Comparison of ENCODE assay signal across 14 mouse cellular contexts in the genomic region with DNA sequence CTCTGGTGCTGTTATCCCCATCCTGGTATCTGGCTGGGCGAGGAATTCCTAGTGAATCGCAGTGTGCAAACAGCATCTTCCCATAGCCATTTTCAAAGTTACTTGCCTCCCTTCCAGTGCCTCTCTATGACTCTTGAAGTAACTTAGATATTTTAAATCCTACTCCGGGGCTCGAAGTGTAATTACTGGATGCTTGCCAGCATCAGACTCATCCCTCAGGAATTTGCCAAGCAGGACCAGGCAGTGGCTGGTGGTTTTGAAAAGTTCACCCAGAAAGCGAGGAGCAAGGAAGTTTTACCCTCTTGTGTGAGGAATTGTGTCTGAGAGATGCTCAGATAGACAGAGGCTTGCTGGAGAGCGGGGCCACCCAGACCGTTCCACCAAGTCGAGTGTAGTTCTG. TPM values are rescaled to one million over a fixed set of nuclear protein-coding genes. Genes with fewer than 3 reads are reported as not detected.
DNase-seq lines count a peak whose midpoint lies in the region; ATAC-seq and TF ChIP-seq lines count a peak whose summit lies in the region.
"Had no signal": no experiment of that assay in that cellular context is flagged by ENCODE, and none has a peak within 500 bp of the region (broad histone marks: within the 10 kb centered on the region; RNA-seq: fewer than 3 reads in every experiment).

No protein-coding gene starts in this region.

- H3K27ac ChIP-seq in hindbrain, embryonic 14.5 days, result no peak overlapping the region
- no peak overlapping the region for H3K27ac ChIP-seq in midbrain, embryonic 14.5 days (replicated peaks; ENCODE audit: low read depth, low read length)
- H3K27ac ChIP-seq: forebrain, embryonic 15.5 days; hindbrain, embryonic 15.5 days had no signal

- no peak overlapping the region for H3K9ac ChIP-seq in hindbrain, embryonic 14.5 days
- no peak overlapping the region for H3K9ac ChIP-seq in midbrain, embryonic 14.5 days (replicated peaks; ENCODE audit: low read length)
- H3K9ac ChIP-seq: forebrain, embryonic 15.5 days; hindbrain, embryonic 15.5 days had no signal

- 37% methylated on average over 8 of the region's 8 CpGs for WGBS in lung, adult 2 months
- 74% methylated on average over 8 of the region's 8 CpGs for WGBS in hindbrain, embryonic 14.5 days
- 81% methylated on average over 8 of the region's 8 CpGs for WGBS in midbrain, embryonic 14.5 days

- TF ChIP-seq CTCF in lung, adult 2 months (IDR thresholded peaks at IDR 0.05; ENCODE audit: insufficient read depth, low read length), result no peak

- ATAC-seq in hindbrain, embryonic 14.5 days (ENCODE audit: low FRiP score), result no peak
- no peak for ATAC-seq in midbrain, embryonic 14.5 days (ENCODE audit: low FRiP score, low TSS enrichment)
- ATAC-seq: activated CD4-positive, CD25-positive, alpha-beta regulatory T cell, adult 4 months; forebrain, embryonic 15.5 days had no signal

- H3K27me3 ChIP-seq in hindbrain, embryonic 14.5 days (ENCODE audit: control insufficient read depth, insufficient read depth, low read length), result no peaks in the 10 kb centered on the region
- H3K27me3 ChIP-seq in midbrain, embryonic 14.5 days (ENCODE audit: control insufficient read depth, insufficient read depth, low read length), result no peaks in the 10 kb centered on the region
- H3K27me3 ChIP-seq: forebrain, embryonic 15.5 days; hindbrain, embryonic 15.5 days had no signal

- no peak overlapping the region for H3K4me2 ChIP-seq in hindbrain, embryonic 14.5 days (replicated peaks)
- no peak overlapping the region for H3K4me2 ChIP-seq in midbrain, embryonic 14.5 days (ENCODE audit: low read length)
- H3K4me2 ChIP-seq: forebrain, embryonic 15.5 days; hindbrain, embryonic 15.5 days had no signal

- peak; percentile 91 for DNase-seq in heart, adult 11 months
- no peak for DNase-seq in heart, postnatal 25 days (ENCODE audit: low spot score)
- peak; percentile 61 for DNase-seq in urinary bladder, postnatal 14 days (ENCODE audit: low spot score)
- DNase-seq in urinary bladder, adult 2 months (ENCODE audit: low spot score), result no peak
- DNase-seq in lung, adult 2 months, result peak; percentile 53
- DNase-seq in hindbrain, embryonic 14.5 days (ENCODE audit: low spot score), result no peak
- no peak for DNase-seq in frontal cortex, postnatal 36 days (ENCODE audit: low spot score in 2 of 2)
- DNase-seq in midbrain, embryonic 14.5 days, result no peak
- DNase-seq: cerebellum, adult 9-10 months; layer of hippocampus, postnatal 36 days; right cerebral cortex, postnatal 14 days had no signal

- H3K9me3 ChIP-seq in hindbrain, embryonic 14.5 days (ENCODE audit: control insufficient read depth, low read length), result no peaks in the 10 kb centered on the region
- H3K9me3 ChIP-seq in midbrain, embryonic 14.5 days (ENCODE audit: control insufficient read depth, low read length), result no peaks in the 10 kb centered on the region
- H3K9me3 ChIP-seq: forebrain, embryonic 15.5 days; hindbrain, embryonic 15.5 days had no signal

- intact Hi-C loops in heart, postnatal 25 days (cut with DNase I), result no loop called here

- no peak overlapping the region for H3K4me3 ChIP-seq in lung, adult 2 months (replicated peaks; ENCODE audit: extremely low read depth, low read depth, low read length)
- H3K4me3 ChIP-seq in hindbrain, embryonic 14.5 days (replicated peaks; ENCODE audit: low read length), result no peak overlapping the region
- no peak overlapping the region for H3K4me3 ChIP-seq in midbrain, embryonic 14.5 days (replicated peaks; ENCODE audit: low read depth, low read length)
- H3K4me3 ChIP-seq: forebrain, embryonic 15.5 days; hindbrain, embryonic 15.5 days had no signal

- no peaks in the 10 kb centered on the region for H3K36me3 ChIP-seq in hindbrain, embryonic 14.5 days (replicated peaks; ENCODE audit: control insufficient read depth, insufficient read depth)
- no peaks in the 10 kb centered on the region for H3K36me3 ChIP-seq in midbrain, embryonic 14.5 days (ENCODE audit: control insufficient read depth, insufficient read depth, low read length)
- H3K36me3 ChIP-seq: forebrain, embryonic 15.5 days; hindbrain, embryonic 15.5 days had no signal

- no peak for TF ChIP-seq POLR2A in lung, adult 2 months (IDR thresholded peaks at IDR 0.05; ENCODE audit: borderline replicate concordance, extremely low read depth, low read depth, low read length)

- peaks cover 58% of the 10 kb centered on the region for H3K4me1 ChIP-seq in lung, adult 2 months (ENCODE audit: control insufficient read depth, insufficient read depth, low read length)
- no peaks in the 10 kb centered on the region for H3K4me1 ChIP-seq in hindbrain, embryonic 14.5 days (replicated peaks; ENCODE audit: control insufficient read depth, insufficient read depth, low read length)
- H3K4me1 ChIP-seq in midbrain, embryonic 14.5 days (ENCODE audit: control insufficient read depth, insufficient read depth, low read length), result no peaks in the 10 kb centered on the region

RNA-seq across cellular contexts. Expression of a gene that starts 51.3 kb away (rescaled TPM):
- total RNA-seq in heart, postnatal 25 days (2021), result 10 to 100 TPM; 10.5 to 13.2 TPM
- 11.4 and 12.0 TPM in 2 replicates for polyA plus RNA-seq in urinary bladder, adult 2 months (2012; rRNA removed)
- polyA plus RNA-seq in lung, adult 2 months (2012; rRNA removed), result 33.9 and 40.2 TPM in 2 replicates
- 15.5 and 15.7 TPM in 2 replicates for polyA plus RNA-seq in hindbrain, embryonic 14.5 days (2014; fragmentation: Nextera tagmentation; extraction: Ambion mirVana)
- polyA plus RNA-seq in midbrain, embryonic 14.5 days (2014; fragmentation: Nextera tagmentation; extraction: Ambion mirVana), result 9.7 and 10.6 TPM in 2 replicates

Comparison
In these comparisons a context has a peak if more than half of its experiments do, and no peak if none do; other contexts are left out.
1. DNase-seq: peak in heart, adult 11 months (single experiment), urinary bladder, postnatal 14 days (single experiment) and lung, adult 2 months (single experiment); none in heart, postnatal 25 days (single experiment), urinary bladder, adult 2 months (single experiment), hindbrain, embryonic 14.5 days (single experiment), frontal cortex, postnatal 36 days (0 of 2) and midbrain, embryonic 14.5 days (single experiment).